Mouse (Mus musculus) C2C12 (cell line): Measurements from ENCODE around the gene Pdcd2.

ENCODE experiments used
- CEBPB ChIP-seq: IDR thresholded peaks from one replicate; pipeline ENCODE4 v1.6.1; 2011; ENCODE audit warnings: low read depth, mild to moderate bottlenecking, control low read depth, moderate library complexity
- CTCF ChIP-seq: IDR thresholded peaks from one replicate; pipeline ENCODE4 v1.5.1; 2011; ENCODE audit not compliant: control insufficient read depth, insufficient read depth, insufficient read length
- FOSL1 ChIP-seq: IDR thresholded peaks from one replicate; pipeline ENCODE4 v1.8.0; 2011; ENCODE audit warnings: mild to moderate bottlenecking, low read length; ENCODE audit not compliant: poor library complexity, insufficient read depth, severe bottlenecking
- MAX ChIP-seq: IDR thresholded peaks from one replicate; pipeline ENCODE4 v1.6.1; 2011; ENCODE audit warnings: mild to moderate bottlenecking, control low read depth
- MYOD1 ChIP-seq: IDR thresholded peaks from one replicate; pipeline ENCODE4 v1.6.1; 2011; ENCODE audit warnings: low read depth; ENCODE audit not compliant: control insufficient read depth, insufficient read length
- MYOG ChIP-seq: IDR thresholded peaks from one replicate; pipeline ENCODE4 v1.6.1; 2011; ENCODE audit not compliant: control insufficient read depth, insufficient read length; ENCODE audit errors: extremely low read depth
- USF1 ChIP-seq: IDR thresholded peaks from one replicate; pipeline ENCODE4 v1.6.1; 2011; ENCODE audit warnings: low read depth, mild to moderate bottlenecking, control low read depth, moderate library complexity

- no peak for TF ChIP-seq CTCF
- no peak for TF ChIP-seq USF1
- no peak for TF ChIP-seq CEBPB
- TF ChIP-seq MAX, result no peak
- no peak for TF ChIP-seq FOSL1
- no peak for TF ChIP-seq MYOG
- no peak for TF ChIP-seq MYOD1
Measured at GRCm38 (mm10) chr17:15490542-15490941, 36.6 kb downstream of the Pdcd2 start.
